16 mouse cellular contexts compared by ENCODE assay signal in the genomic region with DNA sequence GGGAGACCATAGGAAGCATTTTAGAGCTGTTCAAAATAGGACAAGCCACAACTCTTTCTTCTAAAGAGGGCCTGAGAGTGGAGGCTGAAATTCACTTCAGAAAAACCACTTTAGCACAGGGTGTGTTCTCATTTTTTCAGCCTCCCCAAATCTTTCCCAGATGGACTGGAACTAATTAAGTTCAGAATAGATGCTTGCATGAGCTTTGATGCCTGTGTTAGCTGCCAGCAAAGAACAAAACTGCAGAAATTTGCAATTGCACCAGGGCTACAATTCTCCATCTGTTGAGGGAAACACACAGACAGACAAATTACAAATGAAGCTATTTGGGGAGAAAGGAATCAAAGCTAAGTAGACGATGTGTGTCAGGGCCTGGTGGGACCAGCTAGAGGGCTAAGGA. TPM values are rescaled to one million over a fixed set of nuclear protein-coding genes. Genes with fewer than 3 reads are reported as not detected.
DNase-seq lines count a peak whose midpoint lies in the region; ATAC-seq lines count a peak whose summit lies in the region.
"Had no signal": no experiment of that assay in that cellular context is flagged by ENCODE, and none has a peak within 500 bp of the region (broad histone marks: within the 10 kb centered on the region; RNA-seq: fewer than 3 reads in every experiment).

No protein-coding gene starts in this region.

- DNase-seq in gastrocnemius, adult 18-20 months (ENCODE audit: low spot score) = peak; percentile 9
- no peak for DNase-seq in gastrocnemius, postnatal 14 days
- peak; percentile 89 for DNase-seq in brain, adult 2 months (ENCODE audit: low read depth, low spot score)
- peak; percentile 28 to 47 for DNase-seq in left cerebral cortex, adult 18-20 months (ENCODE audit: low spot score in 2 of 2)
- DNase-seq in yolk sac, embryonic 10.5 days (ENCODE audit: low spot score) = no peak
- DNase-seq in adrenal gland, postnatal 25 days = no peak
- DNase-seq in B cell, adult 2 months = no peak
- DNase-seq: cerebellum, postnatal 25 days; lung, postnatal 14 days had no signal

- intact Hi-C loops in gastrocnemius, postnatal 14 days (cut with DNase I; ENCODE audit: low total_unique reads) = no loop called here

- ATAC-seq in embryonic facial prominence, embryonic 13.5 days (ENCODE audit: insufficient number of reproducible peaks, insufficient read depth, low FRiP score, low TSS enrichment, low read depth) = no peak

- H3K27ac ChIP-seq in embryonic facial prominence, embryonic 13.5 days = peak overlapping the region; percentile 74
- H3K27ac ChIP-seq: kidney, embryonic 15.5 days; stomach, embryonic 15.5 days had no signal

- H3K4me2 ChIP-seq in embryonic facial prominence, embryonic 13.5 days = peak overlapping the region; percentile 7; the same call in 1 of the 2 replicates
- H3K4me2 ChIP-seq: kidney, embryonic 15.5 days; liver, embryonic 11.5 days; stomach, embryonic 15.5 days had no signal

- no peak overlapping the region for H3K9ac ChIP-seq in embryonic facial prominence, embryonic 13.5 days
- H3K9ac ChIP-seq: kidney, embryonic 15.5 days; stomach, embryonic 15.5 days had no signal

- H3K27me3 ChIP-seq in embryonic facial prominence, embryonic 13.5 days = no peaks in the 10 kb centered on the region
- H3K27me3 ChIP-seq: kidney, embryonic 15.5 days; stomach, embryonic 15.5 days had no signal

- WGBS in embryonic facial prominence, embryonic 13.5 days = 20% methylated on average over 1 of the region's 1 CpGs

- no peaks in the 10 kb centered on the region for H3K9me3 ChIP-seq in embryonic facial prominence, embryonic 13.5 days
- H3K9me3 ChIP-seq: kidney, embryonic 15.5 days; stomach, embryonic 15.5 days had no signal

- no peaks in the 10 kb centered on the region for H3K36me3 ChIP-seq in embryonic facial prominence, embryonic 13.5 days
- H3K36me3 ChIP-seq: kidney, embryonic 15.5 days; stomach, embryonic 15.5 days had no signal

- H3K4me1 ChIP-seq in embryonic facial prominence, embryonic 13.5 days = peaks cover 4% of the 10 kb centered on the region; the same call in 1 of the 2 replicates
- H3K4me1 ChIP-seq: kidney, embryonic 15.5 days; stomach, embryonic 15.5 days had no signal

- no peak overlapping the region for H3K4me3 ChIP-seq in embryonic facial prominence, embryonic 13.5 days
- H3K4me3 ChIP-seq: kidney, embryonic 15.5 days; stomach, embryonic 15.5 days had no signal

RNA-seq across cellular contexts. Expression of a gene that starts 20.4 kb away (rescaled TPM):
- total RNA-seq in gastrocnemius, adult 18-20 months (2021) = not detected
- not detected for total RNA-seq in gastrocnemius, postnatal 14 days (2021)
- not detected in 2 replicates for polyA plus RNA-seq in embryonic facial prominence, embryonic 13.5 days (2015; fragmentation: Nextera tagmentation; extraction: Ambion mirVana)
- total RNA-seq in left cerebral cortex, adult 18-20 months (2021) = not detected
- not detected in 2 replicates for total RNA-seq in adrenal gland, postnatal 25 days (2021)
- total RNA-seq: gastrocnemius, adult 8-10 months; heart, postnatal 25 days; monocyte, adult 5-6 weeks had no signal
- polyA plus RNA-seq: kidney, embryonic 15.5 days; stomach, embryonic 15.5 days had no signal

RNA-seq across cellular contexts. Expression of a gene that starts 26.6 kb away (rescaled TPM):
- not detected for total RNA-seq in gastrocnemius, adult 18-20 months (2021)
- total RNA-seq in gastrocnemius, postnatal 14 days (2021) = not detected
- not detected in 2 replicates for polyA plus RNA-seq in embryonic facial prominence, embryonic 13.5 days (2015; fragmentation: Nextera tagmentation; extraction: Ambion mirVana)
- total RNA-seq in left cerebral cortex, adult 18-20 months (2021) = not detected
- total RNA-seq in adrenal gland, postnatal 25 days (2021) = not detected in 2 replicates
- total RNA-seq: gastrocnemius, adult 8-10 months; heart, postnatal 25 days; monocyte, adult 5-6 weeks had no signal
- polyA plus RNA-seq: kidney, embryonic 15.5 days; liver, embryonic 11.5 days had no signal

RNA-seq across cellular contexts. Expression of a gene that starts 27.7 kb away (rescaled TPM):
- total RNA-seq in gastrocnemius, adult 18-20 months (2021) = not detected
- not detected for total RNA-seq in gastrocnemius, postnatal 14 days (2021)
- not detected in 2 replicates for polyA plus RNA-seq in embryonic facial prominence, embryonic 13.5 days (2015; fragmentation: Nextera tagmentation; extraction: Ambion mirVana)
- not detected for total RNA-seq in left cerebral cortex, adult 18-20 months (2021)
- not detected in 2 replicates for total RNA-seq in adrenal gland, postnatal 25 days (2021)
- total RNA-seq: gastrocnemius, adult 8-10 months; heart, postnatal 25 days; monocyte, adult 5-6 weeks had no signal
- polyA plus RNA-seq: kidney, embryonic 15.5 days; liver, embryonic 11.5 days; stomach, embryonic 15.5 days had no signal

RNA-seq across cellular contexts. Expression of a gene that starts 40.2 kb away (rescaled TPM):
- not detected for total RNA-seq in gastrocnemius, adult 18-20 months (2021)
- not detected for total RNA-seq in gastrocnemius, postnatal 14 days (2021)
- not detected in 2 replicates for polyA plus RNA-seq in embryonic facial prominence, embryonic 13.5 days (2015; fragmentation: Nextera tagmentation; extraction: Ambion mirVana)
- total RNA-seq in left cerebral cortex, adult 18-20 months (2021) = not detected
- total RNA-seq in adrenal gland, postnatal 25 days (2021) = not detected in 2 replicates
- total RNA-seq: gastrocnemius, adult 8-10 months; heart, postnatal 25 days; monocyte, adult 5-6 weeks had no signal
- polyA plus RNA-seq: kidney, embryonic 15.5 days; liver, embryonic 11.5 days; stomach, embryonic 15.5 days had no signal

RNA-seq across cellular contexts. Expression of a gene that starts 51.5 kb away (rescaled TPM):
- not detected for total RNA-seq in gastrocnemius, adult 18-20 months (2021)
- total RNA-seq in gastrocnemius, postnatal 14 days (2021) = not detected
- not detected in 2 replicates for polyA plus RNA-seq in embryonic facial prominence, embryonic 13.5 days (2015; fragmentation: Nextera tagmentation; extraction: Ambion mirVana)
- not detected for total RNA-seq in left cerebral cortex, adult 18-20 months (2021)
- total RNA-seq in adrenal gland, postnatal 25 days (2021) = not detected in 2 replicates
- total RNA-seq: gastrocnemius, adult 8-10 months; heart, postnatal 25 days; monocyte, adult 5-6 weeks had no signal
- polyA plus RNA-seq: kidney, embryonic 15.5 days; liver, embryonic 11.5 days; stomach, embryonic 15.5 days had no signal

Comparison
In these comparisons a context has a peak if more than half of its experiments do, and no peak if none do; other contexts are left out.
1. DNase-seq: peak in gastrocnemius, adult 18-20 months (single experiment), brain, adult 2 months (single experiment) and left cerebral cortex, adult 18-20 months (2 of 2); none in gastrocnemius, postnatal 14 days (single experiment), yolk sac, embryonic 10.5 days (single experiment), adrenal gland, postnatal 25 days (single experiment) and B cell, adult 2 months (0 of 2).